Mouse (Mus musculus) MEL (cell line): ENCODE results near the gene Plac9a. TPM values are rescaled to one million over a fixed set of nuclear protein-coding genes. Genes with fewer than 3 reads are reported as not detected.

Experiments
- DNase-seq: peaks from one replicate; pipeline ENCODE4 v3.0.0; 2011; ENCODE audit warnings: low read depth, low spot score
- H3K27ac ChIP-seq: 2 replicates; pipeline ENCODE4 v1.5.1; 2012; ENCODE audit warnings: low read depth, mild to moderate bottlenecking, control low read depth, low read length, moderate library complexity; ENCODE audit not compliant: control insufficient read depth
- H3K27me3 ChIP-seq, 2 experiments: fragments of 150-350 bp in 1 of 2; sonication (generic) in 1 of 2; 2 replicates each; pipeline ENCODE4 v1.6.1; 2012; ENCODE audit warnings: low read length in 2 of 2, mild to moderate bottlenecking in 2 of 2, improper control_type of control experiment in 1 of 2, moderate library complexity in 1 of 2; ENCODE audit not compliant: insufficient read depth in 2 of 2, control insufficient read depth in 1 of 2
- H3K36me3 ChIP-seq, 2 experiments: 2 replicates each; pipeline ENCODE4 v1.6.1; 2012 to 2014; ENCODE audit warnings: low read length in 2 of 2, improper control_type of control experiment in 1 of 2, inconsistent platforms in 1 of 2, mild to moderate bottlenecking in 1 of 2; ENCODE audit not compliant: insufficient read depth in 2 of 2, control insufficient read depth in 1 of 2
- H3K4me1 ChIP-seq, 2 experiments: fragments of 150-350 bp in 1 of 2; sonication (generic) in 1 of 2; 2 replicates each; pipeline ENCODE4 v1.6.1; 2012; ENCODE audit warnings: low read length in 2 of 2, improper control_type of control experiment in 1 of 2, mild to moderate bottlenecking in 1 of 2; ENCODE audit not compliant: insufficient read depth in 2 of 2, control insufficient read depth in 1 of 2
- H3K4me3 ChIP-seq, 2 experiments: fragments of 150-350 bp in 1 of 2; sonication (generic) in 1 of 2; 2 replicates each; pipeline ENCODE4 v1.5.1; 2012; ENCODE audit warnings: low read depth in 2 of 2, low read length in 2 of 2, mild to moderate bottlenecking in 2 of 2, moderate library complexity in 2 of 2, control low read depth in 1 of 2, improper control_type of control experiment in 1 of 2; ENCODE audit not compliant: control insufficient read depth in 1 of 2, insufficient read depth in 1 of 2
- H3K79me2 ChIP-seq: 2 replicates; pipeline ENCODE4 v1.6.1; 2012; ENCODE audit warnings: mild to moderate bottlenecking, low read length, moderate library complexity; ENCODE audit not compliant: control insufficient read depth, poor library complexity, insufficient read depth
- H3K9ac ChIP-seq: 2 replicates; pipeline ENCODE4 v1.6.1; 2012; ENCODE audit warnings: low read depth, mild to moderate bottlenecking, control low read depth, low read length, moderate library complexity; ENCODE audit not compliant: control insufficient read depth, poor library complexity, severe bottlenecking
- H3K9me3 ChIP-seq: fragments of 150-350 bp; sonication (generic); replicated peaks from 2 replicates; pipeline ENCODE4 v1.6.1; 2012; ENCODE audit warnings: mild to moderate bottlenecking, low read length, improper control_type of control experiment, moderate library complexity; ENCODE audit not compliant: insufficient read depth
- BHLHE40 ChIP-seq: IDR thresholded peaks from 2 replicates; pipeline ENCODE4 v1.6.1; 2012; ENCODE audit warnings: low read depth, mild to moderate bottlenecking, inconsistent platforms, low read length, improper control_type of control experiment, borderline replicate concordance
- CHD1 ChIP-seq: IDR thresholded peaks from 2 replicates; pipeline ENCODE4 v1.6.1; 2012; ENCODE audit warnings: low read depth, mild to moderate bottlenecking, inconsistent platforms, low read length, improper control_type of control experiment
- CHD2 ChIP-seq: IDR thresholded peaks from 2 replicates; pipeline ENCODE4 v1.6.1; 2011; ENCODE audit warnings: low read length, improper control_type of control experiment
- CTCF ChIP-seq, 3 experiments: IDR thresholded peaks in 2 of 3; conservative IDR thresholded peaks in 1 of 3; 2 replicates each; pipeline ENCODE4 v1.5.1; 2011 to 2012; ENCODE audit warnings: low read length in 3 of 3, low read depth in 2 of 3, mild to moderate bottlenecking in 2 of 3, improper control_type of control experiment in 1 of 3, inconsistent platforms in 1 of 3, mixed read lengths in 1 of 3, moderate library complexity in 1 of 3; ENCODE audit not compliant: control insufficient read depth in 1 of 3, insufficient read depth in 1 of 3, poor library complexity in 1 of 3, severe bottlenecking in 1 of 3
- EP300 ChIP-seq, 2 experiments: IDR thresholded peaks; 2 replicates each; pipeline ENCODE4 v1.6.1; 2011; ENCODE audit warnings: improper control_type of control experiment in 2 of 2, low read length in 2 of 2, low read depth in 1 of 2, mild to moderate bottlenecking in 1 of 2
- ETS1 ChIP-seq: IDR thresholded peaks from 2 replicates; pipeline ENCODE4 v1.6.1; 2012; ENCODE audit warnings: low read depth, mild to moderate bottlenecking, inconsistent platforms, low read length, improper control_type of control experiment, moderate library complexity
- GATA1 ChIP-seq: IDR thresholded peaks from 2 replicates; pipeline ENCODE4 v1.6.1; 2011; ENCODE audit warnings: low read depth, low read length, improper control_type of control experiment
- HCFC1 ChIP-seq: IDR thresholded peaks from 2 replicates; pipeline ENCODE4 v1.6.1; 2012; ENCODE audit warnings: low read depth, mild to moderate bottlenecking, inconsistent platforms, low read length, improper control_type of control experiment, moderate library complexity
- JUND ChIP-seq: IDR thresholded peaks from 2 replicates; pipeline ENCODE4 v1.6.1; 2011; ENCODE audit warnings: low read depth, mild to moderate bottlenecking, improper control_type of control experiment, low read length
- MAX ChIP-seq: IDR thresholded peaks from 2 replicates; pipeline ENCODE4 v1.6.1; 2011; ENCODE audit warnings: low read length, improper control_type of control experiment
- MAZ ChIP-seq: IDR thresholded peaks from 2 replicates; pipeline ENCODE4 v1.6.1; 2012; ENCODE audit warnings: low read depth, mild to moderate bottlenecking, inconsistent platforms, low read length, improper control_type of control experiment
- MEF2A ChIP-seq: IDR thresholded peaks from 2 replicates; pipeline ENCODE4 v1.6.1; 2014; ENCODE audit warnings: low read depth, mild to moderate bottlenecking, inconsistent platforms, low read length, improper control_type of control experiment; ENCODE audit not compliant: poor library complexity, insufficient replicate concordance, severe bottlenecking; ENCODE audit errors: extremely low read depth
- MXI1 ChIP-seq: IDR thresholded peaks from 2 replicates; pipeline ENCODE4 v1.6.1; 2011; ENCODE audit warnings: mild to moderate bottlenecking, low read depth, low read length, improper control_type of control experiment
- MYC ChIP-seq: IDR thresholded peaks from 2 replicates; pipeline ENCODE4 v1.6.1; 2011; ENCODE audit warnings: low read depth, mild to moderate bottlenecking, low read length, improper control_type of control experiment, moderate library complexity
- NRF1 ChIP-seq: IDR thresholded peaks from 2 replicates; pipeline ENCODE4 v1.6.1; 2014; ENCODE audit warnings: low read depth, mild to moderate bottlenecking, inconsistent platforms, low read length, improper control_type of control experiment, moderate library complexity; ENCODE audit not compliant: poor library complexity, insufficient read depth, severe bottlenecking
- POLR2A ChIP-seq, 2 experiments: IDR thresholded peaks; 2 replicates each; pipeline ENCODE4 v1.6.1; 2011 to 2012; ENCODE audit warnings: low read length in 2 of 2, mild to moderate bottlenecking in 2 of 2, control low read depth in 1 of 2, improper control_type of control experiment in 1 of 2, low read depth in 1 of 2, moderate library complexity in 1 of 2; ENCODE audit not compliant: control insufficient read depth in 1 of 2, insufficient read depth in 1 of 2, poor library complexity in 1 of 2
- POLR2AphosphoS2 ChIP-seq: IDR thresholded peaks from 2 replicates; pipeline ENCODE4 v1.6.1; 2011; ENCODE audit warnings: low read length, improper control_type of control experiment
- POLR2AphosphoS5 ChIP-seq: IDR thresholded peaks from 2 replicates; pipeline ENCODE4 v1.6.1; 2012; ENCODE audit warnings: low read depth, borderline replicate concordance, mild to moderate bottlenecking, inconsistent platforms, low read length, moderate library complexity, mixed read lengths
- RAD21 ChIP-seq: IDR thresholded peaks from 2 replicates; pipeline ENCODE4 v1.6.1; 2011; ENCODE audit warnings: mild to moderate bottlenecking, low read depth, low read length, improper control_type of control experiment
- RCOR1 ChIP-seq: IDR thresholded peaks from 2 replicates; pipeline ENCODE4 v1.6.1; 2012; ENCODE audit warnings: low read depth, mild to moderate bottlenecking, inconsistent platforms, low read length, improper control_type of control experiment
- SIN3A ChIP-seq: IDR thresholded peaks from 2 replicates; pipeline ENCODE4 v1.6.1; 2012; ENCODE audit warnings: low read length, improper control_type of control experiment, inconsistent platforms
- TAL1 ChIP-seq: IDR thresholded peaks from 2 replicates; pipeline ENCODE4 v1.6.1; 2012; ENCODE audit warnings: mild to moderate bottlenecking, inconsistent platforms, low read length, moderate library complexity, mixed read lengths
- TCF12 ChIP-seq: IDR thresholded peaks from 2 replicates; pipeline ENCODE4 v1.6.1; 2014; ENCODE audit warnings: low read depth, mild to moderate bottlenecking, inconsistent platforms, low read length, improper control_type of control experiment, moderate library complexity
- UBTF ChIP-seq: IDR thresholded peaks from 2 replicates; pipeline ENCODE4 v1.6.1; 2012; ENCODE audit warnings: low read depth, mild to moderate bottlenecking, inconsistent platforms, low read length, improper control_type of control experiment, moderate library complexity, borderline replicate concordance; ENCODE audit not compliant: insufficient read depth
- USF1 ChIP-seq: IDR thresholded peaks from 2 replicates; pipeline ENCODE4 v1.6.1; 2014; ENCODE audit warnings: low read depth, mild to moderate bottlenecking, inconsistent platforms, low read length, improper control_type of control experiment, moderate library complexity
- USF2 ChIP-seq, 2 experiments: IDR thresholded peaks; 2 replicates each; pipeline ENCODE4 v1.6.1; 2011 to 2012; ENCODE audit warnings: improper control_type of control experiment in 2 of 2, low read length in 2 of 2, borderline replicate concordance in 1 of 2, inconsistent platforms in 1 of 2, low read depth in 1 of 2, mild to moderate bottlenecking in 1 of 2; ENCODE audit not compliant: insufficient read depth in 1 of 2
- ZC3H11A ChIP-seq: IDR thresholded peaks from 2 replicates; pipeline ENCODE4 v1.6.1; 2012; ENCODE audit warnings: low read depth, mild to moderate bottlenecking, inconsistent platforms, low read length, improper control_type of control experiment
- ZKSCAN1 ChIP-seq: IDR thresholded peaks from 2 replicates; pipeline ENCODE4 v1.6.1; 2012; ENCODE audit warnings: low read depth, mild to moderate bottlenecking, inconsistent platforms, low read length, improper control_type of control experiment, moderate library complexity
- ZMIZ1 ChIP-seq: IDR thresholded peaks from 2 replicates; pipeline ENCODE4 v1.6.1; 2012; ENCODE audit warnings: low read depth, mild to moderate bottlenecking, inconsistent platforms, low read length, improper control_type of control experiment, moderate library complexity
- polyA plus RNA-seq, 2 experiments: library from polyadenylated mRNA; stranded (reverse) in 1 of 2; unstranded in 1 of 2; fragments of >175 nt in 1 of 2; fragments of >200 nt in 1 of 2; gene quantifications; 2 replicates each; pipeline versions ENCODE4 v1.2.1 to v1.2.4; 2012; ENCODE audit warnings: low replicate concordance in 2 of 2, low read depth in 1 of 2; ENCODE audit not compliant: insufficient read length in 2 of 2, insufficient read depth in 1 of 2, missing spikeins in 1 of 2
- total RNA-seq: library from RNA; depleted of rRNA; stranded (reverse); fragments of 300-350 nt; gene quantifications from 2 replicates; pipeline ENCODE4 v1.2.3, GENCODE M21; 2012

Gene Plac9a
- total and polyA plus RNA-seq, 3 experiments, result not detected

DNA sequence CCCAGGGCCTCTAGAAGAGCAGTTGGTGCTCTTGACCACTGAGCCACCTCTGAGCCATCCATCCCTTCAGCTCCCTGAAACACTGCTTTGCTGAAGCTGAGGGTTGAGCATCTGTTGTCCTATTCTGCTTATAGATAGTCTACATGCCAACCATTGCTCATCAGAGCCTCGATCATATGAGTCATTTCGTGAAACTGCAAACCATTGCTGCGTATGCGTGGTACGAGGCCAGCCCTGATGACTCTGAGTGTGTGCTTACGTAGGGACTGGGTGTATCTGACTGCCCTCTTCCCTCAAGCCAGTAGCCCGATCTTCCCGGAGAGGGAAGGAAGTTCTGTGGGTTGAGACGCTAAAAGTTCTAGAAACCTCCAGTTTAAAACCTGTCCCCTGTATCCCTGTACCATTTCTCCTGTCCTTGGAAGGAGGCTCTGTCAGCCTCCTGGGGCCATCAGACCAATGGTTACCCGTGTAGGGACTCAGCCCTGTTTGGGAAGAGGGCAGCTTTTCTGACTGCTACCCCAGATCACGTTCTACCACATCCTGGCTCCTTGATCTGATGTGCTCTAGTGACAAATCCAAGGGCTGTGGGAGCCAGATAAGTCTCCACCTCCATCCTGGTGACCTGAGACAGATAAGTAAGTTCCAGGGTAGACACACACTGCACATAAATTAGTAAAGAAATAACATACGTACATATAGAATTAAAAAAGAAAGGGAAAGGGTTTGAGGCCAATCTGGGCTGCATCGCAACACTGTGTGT lies 40.9 kb downstream of the Plac9a start:
- peak overlapping the region; percentile 78 for H3K27ac ChIP-seq
- H3K36me3 ChIP-seq, result peaks cover 0 to 28% of the 10 kb centered on the region in 2 experiments; a peak in 2 of 4 replicates
- DNase-seq, result peak; percentile 83
- H3K4me3 ChIP-seq, result peak overlapping the region; percentile 20 to 48; a peak in 3 of 4 replicates
- no peaks in the 10 kb centered on the region for H3K9me3 ChIP-seq
- no peaks in the 10 kb centered on the region for H3K79me2 ChIP-seq
- no peaks in the 10 kb centered on the region for H3K27me3 ChIP-seq
- peak overlapping the region; percentile 34 for H3K9ac ChIP-seq
- H3K4me1 ChIP-seq, result peaks cover 15 to 36% of the 10 kb centered on the region in 2 experiments
- TF ChIP-seq MXI1 (peak; percentile 23; the same call in 1 of the 2 replicates), UBTF (no peak), MEF2A (no peak), BHLHE40 (peak; percentile 96), CHD2 (no peak), NRF1 (peak; percentile 47; the same call in 1 of the 2 replicates), USF1 (no peak), POLR2AphosphoS5 (no peak), HCFC1 (no peak), MAX (0 out of 2 replicates have a peak, but pooled peaks have one; percentile 32), GATA1 (peak; percentile 83), ZMIZ1 (no peak), TCF12 (peak; percentile 83), CHD1 (no peak), ZC3H11A (no peak), POLR2AphosphoS2 (no peak), ZKSCAN1 (no peak), POLR2A (IDR thresholded peaks at IDR 0.05; ENCODE audit: control insufficient read depth in 1 of 2, insufficient read depth in 1 of 2, low read depth in 1 of 2, low read length in 2 of 2, poor library complexity in 1 of 2) (no peak), TAL1 (peak; percentile 80), ETS1 (peak; percentile 46; the same call in 1 of the 2 replicates), JUND (no peak), CTCF (IDR thresholded peaks at IDR 0.05 in 2 of 3, conservative IDR thresholded peaks at IDR 0.05 in 1 of 3; ENCODE audit: control insufficient read depth in 1 of 3, insufficient read depth in 1 of 3, low read depth in 2 of 3, low read length in 3 of 3, poor library complexity in 1 of 3, severe bottlenecking in 1 of 3) (no peak), RCOR1 (peak; percentile 44; the same call in 1 of the 2 replicates), MYC (no peak), SIN3A (peak; percentile 31; the same call in 1 of the 2 replicates), USF2 (IDR thresholded peaks at IDR 0.05; ENCODE audit: borderline replicate concordance in 1 of 2, insufficient read depth in 1 of 2, low read depth in 1 of 2, low read length in 2 of 2) (no peak), EP300 (IDR thresholded peaks at IDR 0.05; ENCODE audit: low read depth in 1 of 2, low read length in 2 of 2) (peak; percentile 69 to 84), MAZ (no peak), RAD21 (no peak)
